Mouse (Mus musculus) heart, postnatal 36 days (tissue): ENCODE data around the gene Tln2. TPM values are rescaled to one million over a fixed set of nuclear protein-coding genes. Genes with fewer than 3 reads are reported as not detected.

Source experiments
- DNase-seq, 2 experiments: peaks; one replicate each; pipeline ENCODE4 v3.0.0; 2021 to 2022
- intact Hi-C: fragments of 180-260 bp; cut with DNase I; formaldehyde crosslinking; loops from one replicate; pipeline ENCODE4 v1.15.1; 2025
- total RNA-seq, 2 experiments: library from RNA; stranded (reverse); gene quantifications; 2 replicates each; pipeline ENCODE4 v1.2.3; 2021

Gene Tln2
- total RNA-seq, 2 experiments from 2014 or later = 80.3 to 90.0 TPM

GRCm38 (mm10) chr9:67549811-67550501 is 9.5 kb downstream of the Tln2 start:
- intact Hi-C loops = loop anchor here (5.0 kb wide), 1 partner anchor 37 kb away; no protein-coding TSS in a partner anchor
- no peak for DNase-seq

- peak; percentile 64 to 76 for DNase-seq
- intact Hi-C loops = loop anchor here (5.0 kb wide), 1 partner anchor 38 kb away; no protein-coding TSS in a partner anchor
Measured at GRCm38 (mm10) chr9:67549332-67549731, 10.2 kb downstream of the Tln2 start.

GRCm38 (mm10) chr9:67546650-67547049 is 12.9 kb downstream of the Tln2 start:
- no peak for DNase-seq
- intact Hi-C loops = loop anchor here (5.0 kb wide), 1 partner anchor 41 kb away; no protein-coding TSS in a partner anchor

GRCm38 (mm10) chr9:67545794-67546193 is 13.7 kb downstream of the Tln2 start:
- no peak for DNase-seq
- intact Hi-C loops = loop anchor here (5.0 kb wide), 1 partner anchor 42 kb away; no protein-coding TSS in a partner anchor

- intact Hi-C loops = loop anchor here (5.0 kb wide), 1 partner anchor 43 kb away; no protein-coding TSS in a partner anchor
- DNase-seq = no peak
Measured at GRCm38 (mm10) chr9:67544783-67545182, 14.7 kb downstream of the Tln2 start.

GRCm38 (mm10) chr9:67541948-67542347 is 17.6 kb downstream of the Tln2 start:
- DNase-seq = no peak
- intact Hi-C loops = no loop called here

GRCm38 (mm10) chr9:67539776-67540706 is 19.5 kb downstream of the Tln2 start:
- intact Hi-C loops = no loop called here

GRCm38 (mm10) chr9:67534420-67534819 is 25.1 kb downstream of the Tln2 start:
- intact Hi-C loops = no loop called here
- no peak for DNase-seq

More at GRCm38 (mm10) chr9:67539776-67540706, 19.5 kb downstream of the Tln2 start:
- DNase-seq = no peak

GRCm38 (mm10) chr9:67533260-67533659 is 26.2 kb downstream of the Tln2 start:
- intact Hi-C loops = no loop called here
- no peak for DNase-seq

GRCm38 (mm10) chr9:67532631-67533030 is 26.9 kb downstream of the Tln2 start:
- intact Hi-C loops = no loop called here
- no peak for DNase-seq

GRCm38 (mm10) chr9:67529600-67529999 is 29.9 kb downstream of the Tln2 start:
- intact Hi-C loops = no loop called here
- DNase-seq = peak in 1 of 2 experiments; percentile 17

GRCm38 (mm10) chr9:67527726-67528125 is 31.8 kb downstream of the Tln2 start:
- intact Hi-C loops = no loop called here

GRCm38 (mm10) chr9:67521736-67522135 is 37.8 kb downstream of the Tln2 start:
- peak in 1 of 2 experiments; percentile 11 for DNase-seq
- intact Hi-C loops = no loop called here

More at GRCm38 (mm10) chr9:67527726-67528125, 31.8 kb downstream of the Tln2 start:
- no peak for DNase-seq

GRCm38 (mm10) chr9:67509510-67509909 is 50.0 kb downstream of the Tln2 start:
- intact Hi-C loops = no loop called here
- no peak for DNase-seq

- no peak for DNase-seq
Measured at GRCm38 (mm10) chr9:67504669-67505260, 54.7 kb downstream of the Tln2 start.

GRCm38 (mm10) chr9:67501801-67502200 is 57.7 kb downstream of the Tln2 start:
- intact Hi-C loops = no loop called here
- DNase-seq = no peak

More at GRCm38 (mm10) chr9:67504669-67505260, 54.7 kb downstream of the Tln2 start:
- intact Hi-C loops = no loop called here

GRCm38 (mm10) chr9:67496368-67496767 is 63.1 kb downstream of the Tln2 start:
- intact Hi-C loops = no loop called here
- no peak for DNase-seq

GRCm38 (mm10) chr9:67495350-67495749 is 64.2 kb downstream of the Tln2 start:
- intact Hi-C loops = no loop called here
- DNase-seq = no peak

- DNase-seq = peak; percentile 28 to 52
- intact Hi-C loops = no loop called here
Measured at GRCm38 (mm10) chr9:67493876-67494552, 65.5 kb downstream of the Tln2 start.

GRCm38 (mm10) chr9:67489370-67489769 is 70.1 kb downstream of the Tln2 start:
- intact Hi-C loops = no loop called here
- DNase-seq = no peak
